ENCODE assay signal across 25 mouse cellular contexts in the genomic region with DNA sequence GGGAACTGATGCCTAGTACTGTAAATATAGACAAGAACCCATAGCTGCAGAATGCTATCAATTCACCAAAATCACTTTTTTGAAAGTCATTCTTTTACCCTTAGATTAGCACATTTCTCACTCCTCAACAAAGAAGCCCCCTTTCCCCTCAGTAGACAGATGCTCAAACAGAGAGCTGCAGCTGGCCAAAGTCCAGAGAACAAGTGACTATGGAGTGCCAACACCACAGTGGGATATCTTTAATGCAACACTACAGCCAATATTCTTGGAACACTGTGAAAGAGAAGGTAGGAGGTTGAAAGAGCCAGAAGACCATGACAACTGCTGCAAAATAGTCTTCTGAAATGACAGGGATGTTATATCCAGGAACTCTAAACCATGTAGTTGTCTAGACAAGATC.
"Had no signal": no experiment of that assay in that cellular context is flagged by ENCODE, and none has a peak within 500 bp of the region (broad histone marks: within the 10 kb centered on the region; RNA-seq: fewer than 3 reads in every experiment).

No protein-coding gene starts in this region.

- H3K9me3 ChIP-seq: heart, embryonic 13.5 days; heart, embryonic 15.5 days; hindbrain, embryonic 13.5 days; hindbrain, embryonic 15.5 days; kidney, embryonic 15.5 days; limb, embryonic 13.5 days; limb, embryonic 15.5 days; liver, embryonic 12.5 days had no signal

- H3K36me3 ChIP-seq: heart, embryonic 13.5 days; heart, embryonic 15.5 days; hindbrain, embryonic 13.5 days; hindbrain, embryonic 15.5 days; kidney, embryonic 15.5 days; limb, embryonic 13.5 days; limb, embryonic 15.5 days; liver, embryonic 12.5 days had no signal

- H3K9ac ChIP-seq: heart, embryonic 13.5 days; heart, embryonic 15.5 days; hindbrain, embryonic 13.5 days; hindbrain, embryonic 15.5 days; kidney, embryonic 15.5 days; limb, embryonic 13.5 days; limb, embryonic 15.5 days; liver, embryonic 12.5 days; liver, embryonic 14.5 days had no signal

- H3K4me2 ChIP-seq: heart, embryonic 11.5 days; heart, embryonic 13.5 days; heart, embryonic 15.5 days; hindbrain, embryonic 13.5 days; hindbrain, embryonic 15.5 days; kidney, embryonic 15.5 days; limb, embryonic 13.5 days; limb, embryonic 15.5 days; liver, embryonic 12.5 days had no signal

- H3K27me3 ChIP-seq: heart, embryonic 13.5 days; heart, embryonic 15.5 days; hindbrain, embryonic 13.5 days; hindbrain, embryonic 15.5 days; kidney, embryonic 15.5 days; limb, embryonic 13.5 days; limb, embryonic 15.5 days; liver, embryonic 12.5 days had no signal

- H3K27ac ChIP-seq: heart, adult 2 months; heart, embryonic 13.5 days; heart, embryonic 15.5 days; hindbrain, embryonic 13.5 days; hindbrain, embryonic 15.5 days; kidney, embryonic 15.5 days; kidney, postnatal 0 days; limb, embryonic 13.5 days; limb, embryonic 15.5 days; liver, embryonic 12.5 days; liver, embryonic 14.5 days had no signal

- H3K4me3 ChIP-seq: heart, adult 2 months; heart, embryonic 13.5 days; heart, embryonic 15.5 days; hindbrain, embryonic 13.5 days; hindbrain, embryonic 15.5 days; kidney, embryonic 15.5 days; limb, embryonic 13.5 days; limb, embryonic 15.5 days; liver, embryonic 12.5 days had no signal

- H3K4me1 ChIP-seq: heart, embryonic 13.5 days; heart, embryonic 15.5 days; hindbrain, embryonic 13.5 days; hindbrain, embryonic 15.5 days; kidney, embryonic 15.5 days; limb, embryonic 13.5 days; limb, embryonic 15.5 days; liver, embryonic 12.5 days had no signal

- ATAC-seq: intestine, embryonic 16.5 days; liver, embryonic 12.5 days had no signal

- DNase-seq: gastrocnemius, postnatal 14 days; gastrocnemius, postnatal 36 days; heart, adult 11 months; heart, adult 2 months; heart, postnatal 14 days; heart, postnatal 36 days; kidney, adult 11 months; kidney, adult 2 months; kidney, adult 9 months; kidney, postnatal 14 days; kidney, postnatal 36 days; layer of hippocampus, adult 9-11 months; layer of hippocampus, postnatal 36 days had no signal
